Mouse (Mus musculus): Measurements from ENCODE around the gene Lmo3.

Gene Lmo3

DNA sequence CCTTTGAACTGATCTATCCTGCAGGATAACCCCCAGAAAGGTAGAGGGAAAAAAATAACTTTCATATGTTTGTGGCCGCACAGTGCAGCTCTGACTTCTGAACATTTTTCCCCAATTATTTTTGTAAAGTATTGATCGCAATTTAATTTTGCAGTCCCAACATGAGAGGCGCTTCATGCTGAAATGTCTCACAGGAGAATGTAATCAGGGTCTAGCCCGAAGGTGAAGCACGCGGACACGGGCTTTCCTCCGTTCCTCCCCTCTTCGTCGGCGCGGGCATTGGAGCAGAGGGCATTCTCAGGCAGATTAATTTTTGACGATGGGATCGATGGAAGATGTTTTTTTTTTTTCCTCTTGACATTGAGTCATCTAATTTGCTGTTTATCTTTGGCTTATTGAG is 258.4 kb downstream of the Lmo3 start:
- no peak for DNase-seq (ENCODE audit: low read depth, low spot score)

DNA sequence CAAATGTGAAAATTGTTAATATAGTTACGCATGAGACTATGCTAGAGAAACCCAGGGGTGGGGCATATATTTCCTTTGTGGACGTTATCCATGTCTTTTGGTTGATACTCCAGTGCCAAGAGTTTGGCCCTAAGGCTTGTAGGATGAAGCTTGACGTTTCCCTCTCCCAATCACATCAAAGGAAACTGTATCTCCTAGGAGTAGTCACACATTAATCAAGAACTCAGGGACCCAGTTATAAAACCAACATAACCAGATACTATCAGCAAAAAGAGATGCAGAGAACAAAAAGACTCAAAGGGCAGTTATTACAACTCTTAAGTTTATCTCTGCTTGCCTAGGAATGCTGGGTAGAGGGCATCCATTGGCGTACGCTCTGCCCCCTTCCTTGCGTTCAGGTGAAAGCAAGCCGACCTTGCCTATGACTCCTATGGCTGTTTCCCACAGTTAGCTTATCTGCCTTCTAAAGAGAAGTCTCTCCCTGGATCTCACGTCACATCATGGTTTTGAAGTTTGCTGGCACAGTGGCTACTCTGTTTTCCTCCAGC is 261.5 kb downstream of the Lmo3 start:
- DNase-seq (ENCODE audit: low read depth, low spot score) = no peak

Data from mesoderm, embryonic 11.5 days (tissue).